Mouse (Mus musculus): ENCODE measurements around the gene 2310022A10Rik.

2310022A10Rik gene

DNA sequence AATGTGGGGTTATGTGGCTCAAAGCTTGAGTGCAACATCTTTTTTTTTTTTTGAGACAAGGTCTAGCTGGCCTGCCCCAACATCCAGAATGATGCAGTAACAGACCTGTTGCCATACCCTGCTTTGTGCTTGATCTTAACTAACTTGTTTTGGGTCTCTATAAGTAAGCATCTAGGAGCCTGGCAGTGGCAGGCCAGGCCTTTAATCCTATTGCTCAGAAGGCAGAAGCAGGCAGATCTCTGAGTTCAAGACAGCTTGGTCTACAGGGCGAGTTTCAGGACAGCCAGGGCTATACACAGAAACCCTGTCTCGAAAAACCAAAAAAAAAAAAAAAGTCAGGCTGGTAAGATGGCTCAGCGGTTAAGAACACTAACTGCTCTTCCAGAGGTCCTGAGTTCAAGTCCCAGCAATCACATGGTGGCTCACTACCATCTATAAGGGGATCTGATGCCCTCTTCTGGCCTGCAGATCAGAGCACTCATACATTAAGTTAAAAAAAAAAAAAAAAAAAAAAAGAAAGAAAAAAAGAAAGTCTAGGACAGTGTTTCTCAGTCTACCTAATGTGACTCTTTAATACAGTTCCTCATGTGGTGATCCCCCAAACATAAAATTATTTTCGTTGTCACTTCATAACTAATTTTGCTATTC, 37.7 kb downstream of the 2310022A10Rik start:
- DNase-seq (ENCODE audit: low read depth, low spot score), result no peak

DNA sequence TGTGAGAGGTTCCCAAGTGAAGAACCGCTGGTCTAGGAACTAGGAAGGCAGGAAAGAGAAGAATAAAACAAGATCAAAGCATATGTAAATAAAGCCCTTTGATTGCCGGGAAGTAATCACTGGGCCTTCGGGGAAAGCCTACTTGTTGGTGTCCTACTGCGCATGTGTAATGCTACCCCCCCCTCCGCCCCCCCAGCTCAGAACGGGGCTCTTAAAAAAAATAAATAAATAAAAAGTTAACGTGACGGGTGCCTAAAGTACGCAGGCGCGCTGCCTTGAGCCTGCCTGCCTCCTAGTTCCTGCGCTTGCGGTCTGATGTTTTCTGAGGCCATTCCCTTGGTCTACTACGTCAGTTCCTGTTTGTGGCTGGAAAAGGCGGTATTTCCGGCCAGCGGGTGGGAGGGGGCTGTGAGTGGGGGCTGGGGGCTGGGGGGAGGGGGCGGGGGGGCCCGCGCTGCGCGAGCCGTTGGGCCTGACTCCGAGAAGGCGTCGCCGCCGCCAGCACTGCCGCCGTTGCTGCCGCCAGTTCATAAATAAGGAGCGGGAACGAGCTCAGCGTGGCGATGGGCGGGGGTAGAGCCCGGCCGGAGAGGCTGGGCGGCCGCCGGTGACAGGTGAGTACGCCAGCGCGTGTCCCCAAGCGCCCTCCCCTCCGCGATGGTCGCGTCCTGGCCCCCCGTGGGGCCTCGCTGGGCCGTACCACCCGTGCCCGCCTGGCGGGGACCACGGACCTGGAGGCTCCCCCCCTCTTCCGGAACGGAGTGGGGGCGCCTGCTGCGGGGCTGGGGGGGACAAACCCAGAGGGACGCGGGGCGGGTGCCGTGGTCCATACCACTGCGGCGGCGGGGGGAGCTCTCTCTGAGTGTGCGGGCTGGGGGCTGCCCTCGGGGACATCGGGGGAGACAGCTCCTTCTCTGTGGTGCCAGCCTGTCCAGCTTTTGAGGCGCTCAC, 38.5 kb downstream of the 2310022A10Rik start, which contains the start of gene Akt2:
Gene Akt2, plus strand, starts transcription at position 287 of the 951 bp plus-strand sequence.
- peak; percentile 83 for DNase-seq (ENCODE audit: low read depth, low spot score)

- no peak for DNase-seq (ENCODE audit: low read depth, low spot score)
These were observed 39.3 kb downstream of the 2310022A10Rik start for GRCm38 (mm10) chr7:27592217-27592929.

GRCm38 (mm10) chr7:27592934-27593645, 40.1 kb downstream of the 2310022A10Rik start:
- no peak for DNase-seq (ENCODE audit: low read depth, low spot score)

- DNase-seq (ENCODE audit: low read depth, low spot score), result no peak
These were observed 43.8 kb downstream of the 2310022A10Rik start for GRCm38 (mm10) chr7:27596586-27597503.

GRCm38 (mm10) chr7:27598053-27598452, 45.0 kb downstream of the 2310022A10Rik start:
- DNase-seq (ENCODE audit: low read depth, low spot score), result no peak

DNA sequence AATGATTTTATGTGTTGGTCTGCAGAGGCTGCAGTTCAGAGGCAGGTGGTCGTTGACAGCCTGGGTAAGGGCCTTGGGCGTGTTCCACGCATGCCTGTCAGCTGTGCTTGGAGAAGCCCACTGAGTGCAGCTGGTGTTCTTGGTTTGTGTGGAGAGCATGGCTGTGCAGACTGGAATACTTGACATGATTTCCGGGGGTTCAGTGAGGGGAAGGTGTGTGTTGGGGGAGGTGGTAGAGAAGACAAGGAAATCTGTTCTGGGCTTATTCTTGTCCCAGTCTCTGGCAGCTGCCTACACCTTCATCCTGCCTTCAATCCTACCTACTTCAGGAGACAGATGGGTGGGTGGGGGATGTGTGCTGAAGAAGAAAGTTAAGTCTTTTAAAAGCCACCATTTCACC, 48.6 kb downstream of the 2310022A10Rik start:
- no peak for DNase-seq (ENCODE audit: low read depth, low spot score)

GRCm38 (mm10) chr7:27602161-27602560, 49.1 kb downstream of the 2310022A10Rik start:
- no peak for DNase-seq (ENCODE audit: low read depth, low spot score)

DNA sequence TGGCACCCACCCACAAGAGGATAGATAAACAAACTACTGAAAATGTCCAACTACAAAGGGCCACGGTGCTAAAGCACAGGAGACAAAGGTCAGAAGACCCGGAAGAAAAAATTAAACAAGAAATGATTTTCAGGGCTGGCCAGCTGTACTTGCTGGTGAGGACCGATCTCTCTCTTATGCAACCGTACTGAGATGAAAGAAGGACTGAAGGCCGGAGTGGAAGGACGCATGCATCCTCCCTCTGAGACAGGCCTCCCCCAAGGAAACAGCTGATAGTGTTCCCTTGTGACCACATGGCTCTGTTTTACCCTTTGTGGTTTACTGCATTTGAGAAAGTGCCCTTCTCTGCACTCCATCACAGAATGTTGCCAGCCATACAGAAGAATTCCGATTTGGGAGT, 49.8 kb downstream of the 2310022A10Rik start:
- no peak for DNase-seq (ENCODE audit: low read depth, low spot score)

- DNase-seq (ENCODE audit: low read depth, low spot score), result no peak
These were observed 51.8 kb downstream of the 2310022A10Rik start for GRCm38 (mm10) chr7:27604661-27605348.

- DNase-seq (ENCODE audit: low read depth, low spot score), result no peak
These were observed 52.7 kb downstream of the 2310022A10Rik start for GRCm38 (mm10) chr7:27605499-27606285.

- no peak for DNase-seq (ENCODE audit: low read depth, low spot score)
These were observed 53.6 kb downstream of the 2310022A10Rik start for GRCm38 (mm10) chr7:27606481-27607254.

- no peak for DNase-seq (ENCODE audit: low read depth, low spot score)
These were observed 54.5 kb downstream of the 2310022A10Rik start for GRCm38 (mm10) chr7:27607580-27607979.

DNA sequence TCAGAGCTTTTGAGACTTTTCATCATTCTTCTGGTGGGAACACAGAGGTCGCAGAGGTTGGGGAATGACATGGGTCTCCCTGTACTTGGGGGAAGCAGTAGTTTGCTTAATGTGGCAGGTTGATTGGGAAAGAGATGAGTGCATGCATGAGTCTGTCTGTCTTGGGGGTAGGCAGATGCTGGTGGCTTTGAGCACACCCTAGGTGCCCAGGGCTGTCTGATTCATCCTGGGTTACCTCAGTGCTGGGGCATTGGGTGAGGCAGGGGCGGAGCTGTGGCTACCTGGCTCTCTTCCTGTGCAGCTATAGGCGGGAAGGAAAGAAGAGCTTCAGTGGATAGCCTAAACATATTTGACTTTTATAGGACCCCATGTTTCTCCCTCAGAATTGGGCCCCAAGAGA, 55.1 kb downstream of the 2310022A10Rik start:
- no peak for DNase-seq (ENCODE audit: low read depth, low spot score)

DNA sequence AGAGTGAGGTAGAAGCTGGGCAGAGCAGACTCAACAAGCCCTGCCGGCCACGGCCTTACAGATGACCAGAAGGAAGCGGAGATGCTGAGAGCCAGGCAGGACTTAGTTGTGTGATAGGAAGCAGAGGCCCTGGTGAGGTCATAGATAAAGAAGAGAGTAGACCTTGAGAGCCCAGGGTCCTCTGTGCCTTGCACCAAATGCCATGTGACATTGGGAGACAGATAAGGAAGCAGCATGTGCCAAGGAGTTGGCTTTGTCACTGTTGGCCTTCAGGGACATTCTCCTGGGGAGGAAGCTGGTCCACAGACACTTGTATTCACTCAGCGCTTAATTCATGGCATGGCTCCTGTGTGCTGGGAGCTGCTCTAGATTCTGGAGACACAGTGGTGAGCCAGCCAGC, 56.3 kb downstream of the 2310022A10Rik start:
- DNase-seq (ENCODE audit: low read depth, low spot score), result no peak

GRCm38 (mm10) chr7:27609688-27610087, 56.7 kb downstream of the 2310022A10Rik start:
- no peak for DNase-seq (ENCODE audit: low read depth, low spot score)

DNA sequence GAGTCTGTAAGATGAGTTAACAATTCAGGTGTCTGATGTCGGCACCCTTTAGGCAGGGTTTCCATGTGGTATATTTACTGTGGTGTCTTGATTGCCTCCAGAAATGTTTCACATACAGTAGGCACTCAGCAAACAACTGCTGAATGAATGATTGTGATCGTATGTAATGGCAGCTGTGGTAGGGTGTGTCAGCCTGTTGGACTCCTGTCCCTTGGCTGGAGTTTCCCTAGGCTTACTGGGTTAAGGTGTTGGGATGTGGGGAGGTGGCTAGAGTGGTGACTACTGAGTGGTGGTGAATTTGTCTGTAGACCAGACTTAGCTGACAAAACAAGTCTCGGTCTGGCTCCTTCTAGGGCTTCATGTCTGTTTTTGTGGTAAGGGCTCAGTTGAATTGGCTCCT, 57.3 kb downstream of the 2310022A10Rik start:
- no peak for DNase-seq (ENCODE audit: low read depth, low spot score)

- DNase-seq (ENCODE audit: low read depth, low spot score), result no peak
These were observed 57.8 kb downstream of the 2310022A10Rik start for GRCm38 (mm10) chr7:27610871-27611270.
